In the genomic region with DNA sequence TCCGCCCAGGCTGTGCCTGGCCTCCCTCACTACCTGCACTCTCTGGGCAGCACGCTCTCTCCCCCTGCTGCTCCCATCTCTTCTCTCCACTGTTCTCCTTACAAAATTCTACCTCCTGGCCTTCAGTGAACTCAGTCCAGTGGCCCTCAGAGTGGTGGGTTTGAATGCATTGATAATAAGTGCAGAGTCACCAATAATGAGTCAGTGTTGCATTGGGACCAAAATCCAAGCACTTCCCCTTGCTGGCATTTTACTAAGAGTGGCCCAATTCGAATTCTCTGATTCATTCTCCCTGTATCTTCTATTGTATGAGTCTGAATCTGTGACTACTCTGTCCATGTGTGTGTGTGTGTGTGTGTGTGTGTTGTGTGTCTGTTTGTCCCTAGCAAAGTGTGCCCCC, we compare ENCODE assay signal across 22 mouse cellular contexts. TPM values are rescaled to one million over a fixed set of nuclear protein-coding genes. Genes with fewer than 3 reads are reported as not detected.
"Had no signal": no experiment of that assay in that cellular context is flagged by ENCODE, and none has a peak within 500 bp of the region (broad histone marks: within the 10 kb centered on the region; RNA-seq: fewer than 3 reads in every experiment).

No protein-coding gene starts in this region.

- H3K27me3 ChIP-seq: lung, embryonic 15.5 days; midbrain, embryonic 12.5 days; neural tube, embryonic 13.5 days; neural tube, embryonic 15.5 days had no signal

- DNase-seq: liver, postnatal 0 days; lung, adult 2 months; lung, postnatal 14 days; lung, postnatal 4 days; midbrain, embryonic 14.5 days; retina, postnatal 1 day; right cerebral cortex, adult 18-20 months; right cerebral cortex, postnatal 25 days; right cerebral cortex, postnatal 4 days; spleen, adult 18-20 months; thymus, adult 2 months; thymus, postnatal 25 days; thymus, postnatal 4 days had no signal

- H3K9me3 ChIP-seq: lung, embryonic 15.5 days; midbrain, embryonic 10.5 days; midbrain, embryonic 12.5 days; neural tube, embryonic 13.5 days; neural tube, embryonic 15.5 days had no signal

- H3K4me3 ChIP-seq: lung, embryonic 15.5 days; midbrain, embryonic 10.5 days; midbrain, embryonic 12.5 days; myocyte; neural tube, embryonic 13.5 days; neural tube, embryonic 15.5 days had no signal

- H3K9ac ChIP-seq: liver, postnatal 0 days; lung, embryonic 15.5 days; midbrain, embryonic 12.5 days; neural tube, embryonic 13.5 days; neural tube, embryonic 15.5 days had no signal

- H3K36me3 ChIP-seq: lung, embryonic 15.5 days; midbrain, embryonic 10.5 days; midbrain, embryonic 12.5 days; neural tube, embryonic 13.5 days; neural tube, embryonic 15.5 days had no signal

- H3K27ac ChIP-seq: lung, embryonic 15.5 days; midbrain, embryonic 10.5 days; midbrain, embryonic 12.5 days; neural tube, embryonic 13.5 days; neural tube, embryonic 15.5 days had no signal

- ATAC-seq: liver, postnatal 0 days; lung, postnatal 0 days; midbrain, embryonic 16.5 days had no signal

- H3K4me2 ChIP-seq: lung, embryonic 15.5 days; midbrain, embryonic 12.5 days; neural tube, embryonic 13.5 days; neural tube, embryonic 15.5 days had no signal

RNA-seq across cellular contexts. Expression of a gene that starts 32.7 kb away (rescaled TPM):
- total RNA-seq: megakaryocyte-erythroid progenitor cell, adult 5-6 weeks had no signal
